Mouse (Mus musculus) urinary bladder, postnatal 36 days (tissue): ENCODE results near the gene Gm1140.
"Not testable (repeated sequence)": the region's sequence is repeated elsewhere in the genome, so short reads cannot be mapped to it uniquely, and the experiment has no call there.

Source experiments
- DNase-seq, 2 experiments: peaks; one replicate each; pipeline ENCODE4 v3.0.0; 2022; ENCODE audit warnings: low spot score in 2 of 2, mixed read lengths in 1 of 2

Gm1140 gene

GRCm38 (mm10) chrX:67693462-67693861 is at the start of gene Gm1140:
Gene Gm1140, minus strand, starts transcription at chrX:67693562.
- DNase-seq: not testable (repeated sequence)

- DNase-seq: not testable (repeated sequence)
Observed at GRCm38 (mm10) chrX:67695398-67695797, 2.0 kb upstream of the Gm1140 start, which contains the start of gene Gm14692. Gene Gm14692, plus strand, starts transcription at chrX:67695698.
